Mouse (Mus musculus) brown adipose tissue, adult 24 weeks (tissue): ENCODE results near the gene Ppfibp2. TPM values are rescaled to one million over a fixed set of nuclear protein-coding genes. Genes with fewer than 3 reads are reported as not detected.

ENCODE experiments used
- H3K27ac ChIP-seq: fragments of 200-500 bp; replicated peaks from 2 replicates; pipeline ENCODE4 v1.5.1; 2012; ENCODE audit warnings: low read depth, mild to moderate bottlenecking, low read length
- H3K4me1 ChIP-seq: fragments of 200-500 bp; 2 replicates; pipeline ENCODE4 v1.6.1; 2012; ENCODE audit warnings: low read length, mixed read lengths; ENCODE audit not compliant: control insufficient read depth, insufficient read depth, insufficient read length
- H3K4me3 ChIP-seq: fragments of 200-500 bp; 2 replicates; pipeline ENCODE4 v1.5.1; 2012; ENCODE audit warnings: low read depth, mild to moderate bottlenecking, low read length, moderate library complexity; ENCODE audit not compliant: insufficient read depth
- polyA plus RNA-seq: library from polyadenylated mRNA; stranded (reverse); fragments of >200 nt; gene quantifications from 2 replicates; pipeline ENCODE4 v1.2.4, GENCODE M21; 2012; ENCODE audit not compliant: missing spikeins, insufficient read depth, insufficient read length

The Ppfibp2 gene
- polyA plus RNA-seq, 1 experiment = 1.7 TPM

GRCm38 (mm10) chr7:107637398-107637797 lies 42.4 kb downstream of the Ppfibp2 start:
- no peak overlapping the region for H3K27ac ChIP-seq
- no peaks in the 10 kb centered on the region for H3K4me1 ChIP-seq
- H3K4me3 ChIP-seq = no peak overlapping the region

- H3K27ac ChIP-seq = no peak overlapping the region
- no peak overlapping the region for H3K4me3 ChIP-seq
- H3K4me1 ChIP-seq = no peaks in the 10 kb centered on the region
These were observed 43.0 kb downstream of the Ppfibp2 start for GRCm38 (mm10) chr7:107638026-107638425.

GRCm38 (mm10) chr7:107642586-107643275 lies 47.7 kb downstream of the Ppfibp2 start:
- no peak overlapping the region for H3K27ac ChIP-seq
- H3K4me1 ChIP-seq = no peaks in the 10 kb centered on the region
- H3K4me3 ChIP-seq = no peak overlapping the region

GRCm38 (mm10) chr7:107644987-107645386 lies 50.0 kb downstream of the Ppfibp2 start:
- H3K27ac ChIP-seq = no peak overlapping the region
- no peak overlapping the region for H3K4me3 ChIP-seq
- H3K4me1 ChIP-seq = no peaks in the 10 kb centered on the region

GRCm38 (mm10) chr7:107648937-107649688 lies 54.1 kb downstream of the Ppfibp2 start:
- Histone ChIP-seq H3K4me1 (peaks cover 3% of the 10 kb centered on the region; the same call in 1 of the 2 replicates), H3K4me3 (no peak overlapping the region), H3K27ac (no peak overlapping the region)

- H3K27ac ChIP-seq = no peak overlapping the region
- peaks cover 3% of the 10 kb centered on the region; the same call in 1 of the 2 replicates for H3K4me1 ChIP-seq
- no peak overlapping the region for H3K4me3 ChIP-seq
These were observed 55.0 kb downstream of the Ppfibp2 start for GRCm38 (mm10) chr7:107649990-107650389.

GRCm38 (mm10) chr7:107651821-107652220 lies 56.8 kb downstream of the Ppfibp2 start:
- no peak overlapping the region for H3K27ac ChIP-seq
- no peak overlapping the region for H3K4me3 ChIP-seq
- H3K4me1 ChIP-seq = peaks cover 3% of the 10 kb centered on the region; the same call in 1 of the 2 replicates

- Histone ChIP-seq H3K27ac (no peak overlapping the region), H3K4me1 (peaks cover 3% of the 10 kb centered on the region; the same call in 1 of the 2 replicates), H3K4me3 (no peak overlapping the region)
These were observed 61.4 kb downstream of the Ppfibp2 start for GRCm38 (mm10) chr7:107656451-107656850.

GRCm38 (mm10) chr7:107659186-107659918 lies 64.3 kb downstream of the Ppfibp2 start:
- H3K4me3 ChIP-seq = no peak overlapping the region
- no peaks in the 10 kb centered on the region for H3K4me1 ChIP-seq
- H3K27ac ChIP-seq = no peak overlapping the region

GRCm38 (mm10) chr7:107661189-107661842 lies 66.3 kb downstream of the Ppfibp2 start:
- 0 out of 2 replicates have a peak, but pooled peaks cover 7% of the 10 kb centered on the region for H3K4me1 ChIP-seq
- H3K4me3 ChIP-seq = no peak overlapping the region
- no peak overlapping the region for H3K27ac ChIP-seq

- no peak overlapping the region for H3K4me3 ChIP-seq
- H3K27ac ChIP-seq = no peak overlapping the region
- 0 out of 2 replicates have a peak, but pooled peaks cover 7% of the 10 kb centered on the region for H3K4me1 ChIP-seq
These were observed 66.9 kb downstream of the Ppfibp2 start for GRCm38 (mm10) chr7:107661843-107662281.

GRCm38 (mm10) chr7:107663621-107664020 lies 68.6 kb downstream of the Ppfibp2 start:
- Histone ChIP-seq H3K4me1 (0 out of 2 replicates have a peak, but pooled peaks cover 7% of the 10 kb centered on the region), H3K4me3 (no peak overlapping the region), H3K27ac (no peak overlapping the region)

- Histone ChIP-seq H3K4me1 (0 out of 2 replicates have a peak, but pooled peaks cover 7% of the 10 kb centered on the region), H3K27ac (peak overlapping the region; percentile 28), H3K4me3 (no peak overlapping the region)
These were observed 69.4 kb downstream of the Ppfibp2 start for GRCm38 (mm10) chr7:107664063-107665056.

GRCm38 (mm10) chr7:107665221-107665585 lies 70.2 kb downstream of the Ppfibp2 start:
- Histone ChIP-seq H3K4me1 (0 out of 2 replicates have a peak, but pooled peaks cover 7% of the 10 kb centered on the region), H3K4me3 (peak overlapping the region; percentile 40), H3K27ac (peak overlapping the region; percentile 74)
